ENCODE assay signal across 20 mouse cellular contexts in the genomic region with DNA sequence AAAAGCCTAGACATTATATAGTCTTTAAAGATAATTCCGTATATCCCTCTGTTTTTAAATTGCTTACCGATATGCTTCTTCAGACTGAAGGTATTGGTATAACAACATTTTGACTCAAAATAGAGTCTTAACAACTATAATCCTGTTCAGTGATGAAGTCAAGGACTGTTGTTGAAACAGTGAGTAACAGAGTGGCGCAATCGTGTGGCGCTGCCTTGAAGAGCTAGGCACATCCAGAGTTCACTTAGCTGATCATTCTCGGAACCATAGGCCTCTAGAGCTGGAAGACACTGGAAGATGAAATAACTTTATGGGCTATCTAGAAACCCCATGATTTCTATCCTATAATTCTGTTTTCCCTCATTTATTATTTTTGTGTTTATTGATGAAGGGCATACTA.
"Had no signal": no experiment of that assay in that cellular context is flagged by ENCODE, and none has a peak within 500 bp of the region (broad histone marks: within the 10 kb centered on the region; RNA-seq: fewer than 3 reads in every experiment).

No protein-coding gene starts in this region.

- H3K27ac ChIP-seq: lung, embryonic 15.5 days; midbrain, embryonic 10.5 days; midbrain, embryonic 12.5 days; neural tube, embryonic 13.5 days; neural tube, embryonic 15.5 days had no signal

- H3K27me3 ChIP-seq: lung, embryonic 15.5 days; midbrain, embryonic 12.5 days; neural tube, embryonic 13.5 days; neural tube, embryonic 15.5 days had no signal

- H3K9ac ChIP-seq: lung, embryonic 15.5 days; midbrain, embryonic 12.5 days; neural tube, embryonic 13.5 days; neural tube, embryonic 15.5 days had no signal

- DNase-seq: lung, adult 2 months; lung, postnatal 14 days; lung, postnatal 36 days; midbrain, embryonic 14.5 days; retina, postnatal 1 day; right cerebral cortex, adult 18-20 months; right cerebral cortex, postnatal 25 days; right cerebral cortex, postnatal 4 days; spleen, adult 18-20 months; thymus, adult 18-20 months; thymus, postnatal 14 days; thymus, postnatal 36 days had no signal

- ATAC-seq: lung, postnatal 0 days; midbrain, embryonic 16.5 days had no signal

- H3K9me3 ChIP-seq: lung, embryonic 15.5 days; midbrain, embryonic 10.5 days; midbrain, embryonic 12.5 days; neural tube, embryonic 13.5 days; neural tube, embryonic 15.5 days had no signal

- H3K4me2 ChIP-seq: lung, embryonic 15.5 days; midbrain, embryonic 12.5 days; neural tube, embryonic 13.5 days; neural tube, embryonic 15.5 days had no signal

- H3K4me1 ChIP-seq: lung, embryonic 15.5 days; midbrain, embryonic 10.5 days; midbrain, embryonic 12.5 days; neural tube, embryonic 13.5 days; neural tube, embryonic 15.5 days had no signal

- H3K4me3 ChIP-seq: lung, embryonic 15.5 days; midbrain, embryonic 10.5 days; midbrain, embryonic 12.5 days; myocyte; neural tube, embryonic 13.5 days; neural tube, embryonic 15.5 days had no signal
